Comparison of ENCODE assay signal across 33 mouse cellular contexts in genomic region chr2:113344536-113344935, GRCm38 (mm10). TPM values are rescaled to one million over a fixed set of nuclear protein-coding genes. Genes with fewer than 3 reads are reported as not detected.
DNase-seq lines count a peak whose midpoint lies in the region; ATAC-seq lines count a peak whose summit lies in the region.
"Had no signal": no experiment of that assay in that cellular context is flagged by ENCODE, and none has a peak within 500 bp of the region (broad histone marks: within the 10 kb centered on the region; RNA-seq: fewer than 3 reads in every experiment).

No protein-coding gene starts in this region.

- no peak overlapping the region for H3K4me3 ChIP-seq in kidney, embryonic 14.5 days (ENCODE audit: low read length)
- H3K4me3 ChIP-seq in intestine, embryonic 15.5 days (replicated peaks): no peak overlapping the region
- H3K4me3 ChIP-seq: embryonic facial prominence, embryonic 12.5 days; embryonic facial prominence, embryonic 15.5 days; forebrain, embryonic 15.5 days; heart, embryonic 12.5 days; heart, embryonic 15.5 days had no signal

- H3K27me3 ChIP-seq in kidney, embryonic 14.5 days (ENCODE audit: control insufficient read depth, insufficient read depth, low read length): no peaks in the 10 kb centered on the region
- H3K27me3 ChIP-seq in intestine, embryonic 15.5 days (replicated peaks): no peaks in the 10 kb centered on the region
- H3K27me3 ChIP-seq: CH12.LX; embryonic facial prominence, embryonic 12.5 days; embryonic facial prominence, embryonic 15.5 days; forebrain, embryonic 15.5 days; heart, embryonic 12.5 days; heart, embryonic 15.5 days; Patski had no signal

- WGBS in kidney, embryonic 14.5 days: 88% methylated on average over 2 of the region's 2 CpGs
- WGBS in intestine, embryonic 15.5 days: 84% methylated on average over 2 of the region's 2 CpGs

- no peak overlapping the region for H3K9ac ChIP-seq in kidney, embryonic 14.5 days (ENCODE audit: low read depth, low read length)
- H3K9ac ChIP-seq in intestine, embryonic 15.5 days: no peak overlapping the region
- H3K9ac ChIP-seq: embryonic facial prominence, embryonic 12.5 days; embryonic facial prominence, embryonic 15.5 days; forebrain, embryonic 15.5 days; heart, embryonic 12.5 days; heart, embryonic 15.5 days; hindbrain, embryonic 14.5 days had no signal

- ATAC-seq in kidney, embryonic 14.5 days (ENCODE audit: low FRiP score, low TSS enrichment): no peak
- no peak for ATAC-seq in intestine, embryonic 15.5 days
- ATAC-seq: forebrain, embryonic 15.5 days; Patski had no signal

- no peaks in the 10 kb centered on the region for H3K9me3 ChIP-seq in kidney, embryonic 14.5 days (ENCODE audit: control insufficient read depth, low read length)
- H3K9me3 ChIP-seq in intestine, embryonic 15.5 days: no peaks in the 10 kb centered on the region
- H3K9me3 ChIP-seq: embryonic facial prominence, embryonic 12.5 days; embryonic facial prominence, embryonic 15.5 days; forebrain, embryonic 15.5 days; heart, embryonic 12.5 days; heart, embryonic 15.5 days had no signal

- no peak overlapping the region for H3K4me2 ChIP-seq in kidney, embryonic 14.5 days (replicated peaks; ENCODE audit: low read depth, low read length)
- no peak overlapping the region for H3K4me2 ChIP-seq in intestine, embryonic 15.5 days (replicated peaks)
- H3K4me2 ChIP-seq: embryonic facial prominence, embryonic 12.5 days; embryonic facial prominence, embryonic 15.5 days; forebrain, embryonic 15.5 days; heart, embryonic 12.5 days; heart, embryonic 15.5 days; hindbrain, embryonic 14.5 days had no signal

- no peak overlapping the region for H3K27ac ChIP-seq in kidney, embryonic 14.5 days (ENCODE audit: low read depth, low read length)
- no peak overlapping the region for H3K27ac ChIP-seq in intestine, embryonic 15.5 days
- H3K27ac ChIP-seq: embryonic facial prominence, embryonic 12.5 days; embryonic facial prominence, embryonic 15.5 days; forebrain, embryonic 15.5 days; heart, embryonic 15.5 days; hindbrain, embryonic 14.5 days had no signal

- H3K4me1 ChIP-seq in kidney, embryonic 14.5 days (ENCODE audit: control insufficient read depth, insufficient read depth, low read length): no peaks in the 10 kb centered on the region
- H3K4me1 ChIP-seq in intestine, embryonic 15.5 days (replicated peaks): no peaks in the 10 kb centered on the region
- H3K4me1 ChIP-seq: embryonic facial prominence, embryonic 12.5 days; embryonic facial prominence, embryonic 15.5 days; forebrain, embryonic 15.5 days; heart, embryonic 12.5 days; heart, embryonic 15.5 days had no signal

- DNase-seq in kidney, adult 18-20 months: peak; percentile 17
- DNase-seq in kidney, adult 9 months: peak; percentile 88
- peak; percentile 49 for DNase-seq in kidney, postnatal 14 days
- no peak for DNase-seq in spleen, postnatal 4 days (ENCODE audit: low spot score in 2 of 2)
- DNase-seq in heart, postnatal 14 days: no peak
- DNase-seq: adrenal gland, adult 2 months; adrenal gland, postnatal 14 days; B cell, adult 2 months; cerebellum, adult 11 months; cerebellum, adult 2 months; cerebellum, adult 9-11 months; cerebellum, postnatal 25 days; gastrocnemius, postnatal 25 days; heart, adult 18-20 months; heart, postnatal 10 days; heart, postnatal 4 days had no signal

- intact Hi-C loops in heart, postnatal 14 days (cut with DNase I): no loop called here

- no peaks in the 10 kb centered on the region for H3K36me3 ChIP-seq in kidney, embryonic 14.5 days (ENCODE audit: control insufficient read depth, insufficient read depth, low read length)
- no peaks in the 10 kb centered on the region for H3K36me3 ChIP-seq in intestine, embryonic 15.5 days
- H3K36me3 ChIP-seq: embryonic facial prominence, embryonic 12.5 days; embryonic facial prominence, embryonic 15.5 days; forebrain, embryonic 15.5 days; G1E; heart, embryonic 12.5 days; heart, embryonic 15.5 days had no signal

RNA-seq across cellular contexts. Expression of gene Fmn1, which starts 17.0 kb away (rescaled TPM):
- polyA plus RNA-seq in kidney, embryonic 14.5 days (2014; fragmentation: Nextera tagmentation; extraction: Ambion mirVana): 6.9 and 12.0 TPM in 2 replicates
- 4.7 and 5.5 TPM in 2 replicates for polyA plus RNA-seq in intestine, embryonic 15.5 days (2015; fragmentation: Nextera tagmentation; extraction: Ambion mirVana)
- 10 to 100 TPM; 24.3 to 26.9 TPM for total RNA-seq in heart, postnatal 14 days (2021)
- polyA plus RNA-seq: G1E had no signal

RNA-seq across cellular contexts. Expression of gene Tmco5b, which starts 59.0 kb away (rescaled TPM):
- polyA plus RNA-seq in kidney, embryonic 14.5 days (2014; fragmentation: Nextera tagmentation; extraction: Ambion mirVana): not detected in 2 replicates
- not detected in 2 replicates for polyA plus RNA-seq in intestine, embryonic 15.5 days (2015; fragmentation: Nextera tagmentation; extraction: Ambion mirVana)
- total RNA-seq in heart, postnatal 14 days (2021): not detected
- total RNA-seq: adrenal gland, adult 2 months; adrenal gland, postnatal 14 days; adrenal gland, postnatal 4 days; CH12.LX; common myeloid progenitor, adult 5-6 weeks; G1E; gastrocnemius, adult 8-10 months; gastrocnemius, postnatal 25 days; heart, adult 18-20 months; heart, postnatal 10 days; heart, postnatal 4 days had no signal
- polyA plus RNA-seq: adrenal gland, adult 2 months; embryonic facial prominence, embryonic 12.5 days; embryonic facial prominence, embryonic 15.5 days; forebrain, embryonic 11.5 days; forebrain, embryonic 15.5 days; G1E; gonadal fat pad, adult 2 months; heart, embryonic 12.5 days; heart, embryonic 15.5 days; hindbrain, embryonic 11.5 days; Patski had no signal

Comparison
In these comparisons a context has a peak if more than half of its experiments do, and no peak if none do; other contexts are left out.
1. DNase-seq: peak in kidney, adult 18-20 months (single experiment), kidney, adult 9 months (single experiment) and kidney, postnatal 14 days (single experiment); none in spleen, postnatal 4 days (0 of 2) and heart, postnatal 14 days (0 of 2).